Mouse (Mus musculus) kidney, postnatal 0 days (tissue): ENCODE results near the gene Prok2. TPM values are rescaled to one million over a fixed set of nuclear protein-coding genes. Genes with fewer than 3 reads are reported as not detected.

Source experiments
- ATAC-seq: fragments of 200-750 bp; cut with Nextera tagmentation; replicated peaks from 2 replicates; pipeline ENCODE4 v1.8.0; 2017; ENCODE audit warnings: low read depth, moderate number of reproducible peaks, moderate TSS enrichment, moderate library complexity; ENCODE audit not compliant: low FRiP score
- DNase-seq: peaks from one replicate; pipeline ENCODE4 v3.0.0-alpha.2; 2016; ENCODE audit warnings: low spot score
- H3K27ac ChIP-seq: fragments of 300-500 bp; sonication (generic); 2 replicates; pipeline ENCODE4 v1.5.1; 2014; ENCODE audit warnings: mild to moderate bottlenecking
- H3K27me3 ChIP-seq: fragments of 300-500 bp; sonication (generic); 2 replicates; pipeline ENCODE4 v1.6.1; 2014; ENCODE audit warnings: low read length, mixed read lengths; ENCODE audit not compliant: insufficient read depth
- H3K36me3 ChIP-seq: fragments of 300-500 bp; sonication (generic); 2 replicates; pipeline ENCODE4 v1.6.1; 2014; ENCODE audit warnings: low read length, mixed read lengths; ENCODE audit not compliant: insufficient read depth
- H3K4me1 ChIP-seq: fragments of 300-500 bp; sonication (generic); replicated peaks from 2 replicates; pipeline ENCODE4 v1.6.1; 2014; ENCODE audit warnings: antibody characterized with exemption, low read length, mixed read lengths; ENCODE audit not compliant: insufficient read depth
- H3K4me2 ChIP-seq: fragments of 300-500 bp; sonication (generic); 2 replicates; pipeline ENCODE4 v1.6.1; 2014; ENCODE audit warnings: mild to moderate bottlenecking, low read length, moderate library complexity, mixed read lengths
- H3K4me3 ChIP-seq: fragments of 300-500 bp; sonication (generic); replicated peaks from 2 replicates; pipeline ENCODE4 v1.5.1; 2014; ENCODE audit warnings: low read depth, low read length
- H3K9ac ChIP-seq: fragments of 300-500 bp; sonication (generic); 2 replicates; pipeline ENCODE4 v1.6.1; 2014; ENCODE audit warnings: low read depth, low read length
- H3K9me3 ChIP-seq: fragments of 300-500 bp; sonication (generic); replicated peaks from 2 replicates; pipeline ENCODE4 v1.6.1; 2016; ENCODE audit warnings: low read length, inconsistent platforms, mixed read lengths
- CTCF ChIP-seq: IDR thresholded peaks from 2 replicates; pipeline ENCODE4 v1.5.1; 2016; ENCODE audit warnings: antibody characterized with exemption, low read depth, mild to moderate bottlenecking, moderate library complexity
- WGBS: fragments of 180-500 bp; shearing (Covaris S2); extraction: QIAGEN DNeasy Blood & Tissue Kit; methylation state at CpG from one replicate; pipeline ENCODE4 v1.1.7; 2014; 5-methylcytosine and 5-hydroxymethylcytosine counted together
- polyA plus RNA-seq: library from polyadenylated mRNA; unstranded; fragments of >200 nt; fragmentation: Nextera tagmentation; extraction: Ambion mirVana; gene quantifications from 2 replicates; pipeline ENCODE4 v1.2.1, GENCODE M21; 2015

The Prok2 gene
- polyA plus RNA-seq = 0.13 and 0.33 TPM in 2 replicates

DNA sequence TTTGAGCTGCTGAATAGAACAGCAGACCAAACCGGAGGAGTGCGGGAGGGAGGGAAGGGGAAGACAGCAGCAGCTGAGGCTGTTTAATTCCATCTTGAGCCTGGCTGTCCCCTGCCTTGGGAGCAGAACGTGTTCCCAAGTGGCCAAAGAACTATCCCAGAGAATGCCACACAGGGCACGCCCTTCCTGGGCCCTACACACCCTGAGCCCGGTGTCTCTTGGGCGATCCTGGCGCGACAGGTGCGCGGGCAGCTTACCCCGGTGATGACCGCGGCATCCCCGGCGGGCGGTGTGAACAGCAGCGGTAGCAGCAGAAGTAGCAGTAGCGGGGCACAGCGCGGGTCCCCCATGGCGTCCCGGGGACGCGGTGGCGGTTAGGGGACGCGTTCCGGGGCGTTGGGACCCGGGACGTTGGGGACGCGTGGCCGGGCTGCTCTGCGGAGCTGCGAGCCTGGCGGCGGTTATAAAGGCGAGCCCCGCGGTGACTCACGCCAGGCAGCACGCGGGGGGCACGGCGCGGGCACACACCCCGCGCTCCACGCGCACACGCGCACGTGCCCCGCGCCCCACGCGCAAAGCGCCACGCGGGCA is at the start of gene Prok2:
TSS of gene Prok2 (minus strand) at position 422 of the 591 bp plus-strand sequence.
- WGBS = under 1% methylated on average over 57 of the region's 61 CpGs
- peak within 1 kb of the TSS; percentile 80 for H3K4me2 ChIP-seq
- H3K9ac ChIP-seq = 0 out of 2 replicates have a peak within 1 kb of the TSS, but pooled peaks have one; percentile 15
- H3K36me3 ChIP-seq = no peaks in the 10 kb centered on the region
- peak; percentile 12 for DNase-seq
- peaks cover 8% of the 10 kb centered on the region; the same call in 1 of the 2 replicates for H3K4me1 ChIP-seq
- H3K27me3 ChIP-seq = peaks cover 21% of the 10 kb centered on the region; the same call in 1 of the 2 replicates
- no peak for TF ChIP-seq CTCF
- no peak within 1 kb of the TSS for H3K27ac ChIP-seq
- no peak for ATAC-seq
- H3K4me3 ChIP-seq = peak within 1 kb of the TSS; percentile 42
- no peaks in the 10 kb centered on the region for H3K9me3 ChIP-seq

DNA sequence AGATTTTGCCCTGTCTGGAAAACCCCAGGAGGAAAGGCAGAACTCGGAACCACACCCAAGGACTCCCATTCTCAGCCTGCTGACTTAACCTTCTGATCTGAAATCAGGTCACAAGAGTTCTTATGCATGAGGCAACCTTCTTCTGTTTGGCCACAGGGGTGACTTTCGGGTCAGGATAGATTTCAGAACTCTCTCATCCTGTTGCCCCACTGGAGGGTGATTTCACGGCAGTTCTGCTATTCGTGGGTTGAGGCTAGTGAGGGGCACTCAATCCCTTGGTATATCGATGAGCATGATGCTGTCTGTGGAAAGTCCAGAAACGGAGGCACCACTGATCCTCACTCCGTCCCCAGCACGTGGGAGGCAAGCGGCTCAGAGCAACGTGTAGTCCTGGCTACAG is 48.5 kb upstream of the Prok2 start:
- Histone ChIP-seq H3K9ac (no peak overlapping the region), H3K36me3 (no peaks in the 10 kb centered on the region), H3K27ac (no peak overlapping the region), H3K9me3 (no peaks in the 10 kb centered on the region), H3K27me3 (no peaks in the 10 kb centered on the region), H3K4me3 (no peak overlapping the region), H3K4me2 (no peak overlapping the region), H3K4me1 (no peaks in the 10 kb centered on the region)
- DNase-seq (no peak), ATAC-seq (no peak)
- no peak for TF ChIP-seq CTCF
- 66% methylated on average over 10 of the region's 10 CpGs for WGBS

DNA sequence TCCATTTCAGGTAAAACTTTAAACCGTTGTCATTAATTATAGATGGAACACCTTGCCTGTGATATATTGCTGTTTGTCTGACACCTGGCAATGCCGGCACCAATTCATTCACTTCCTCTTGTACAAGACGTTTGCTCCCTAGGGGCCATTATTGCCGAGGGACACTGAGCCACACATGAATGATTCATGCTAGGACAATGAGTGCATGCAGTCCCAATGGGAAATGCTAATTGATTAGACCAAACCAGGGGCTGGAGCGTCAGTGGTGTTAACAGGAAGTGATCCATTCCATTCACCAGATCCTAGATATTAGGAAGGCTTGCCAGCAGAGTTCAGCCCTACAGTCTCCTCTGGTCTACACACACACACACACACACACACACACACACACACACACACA is 42.3 kb upstream of the Prok2 start:
- no peak for ATAC-seq
- no peak overlapping the region for H3K27ac ChIP-seq

DNA sequence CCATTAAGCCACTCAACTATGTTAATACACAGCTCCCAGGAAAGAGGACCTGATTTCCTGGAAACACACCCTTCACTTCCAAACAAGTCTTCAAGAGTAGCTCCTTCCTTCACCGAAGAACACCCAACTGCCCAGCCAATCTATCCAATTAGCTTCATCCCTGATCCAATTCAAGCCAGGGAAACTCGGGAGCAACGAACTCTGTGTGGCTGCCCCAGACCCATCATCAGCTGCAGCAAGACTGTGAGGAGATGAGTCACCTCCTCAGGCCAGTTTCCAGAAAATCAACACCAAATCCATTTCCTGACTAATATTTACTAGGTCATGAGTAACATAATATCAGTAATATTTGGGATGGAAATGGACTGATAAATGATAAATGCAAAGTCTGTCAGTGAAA is 38.7 kb upstream of the Prok2 start:
- Histone ChIP-seq H3K4me2 (no peak overlapping the region), H3K27ac (no peak overlapping the region), H3K4me1 (no peaks in the 10 kb centered on the region), H3K9ac (no peak overlapping the region), H3K27me3 (no peaks in the 10 kb centered on the region), H3K36me3 (no peaks in the 10 kb centered on the region), H3K9me3 (no peaks in the 10 kb centered on the region), H3K4me3 (no peak overlapping the region)
- DNase-seq = no peak
- no peak for TF ChIP-seq CTCF
- WGBS = 69% methylated on average over 3 of the region's 3 CpGs
- no peak for ATAC-seq

More for the DNA sequence above, 42.3 kb upstream of the Prok2 start:
- Histone ChIP-seq H3K4me2 (no peak overlapping the region), H3K27me3 (no peaks in the 10 kb centered on the region), H3K4me3 (no peak overlapping the region), H3K36me3 (no peaks in the 10 kb centered on the region), H3K9me3 (no peaks in the 10 kb centered on the region), H3K9ac (no peak overlapping the region), H3K4me1 (no peaks in the 10 kb centered on the region)
- TF ChIP-seq CTCF = no peak
- WGBS = 26% methylated on average over 5 of the region's 5 CpGs
- DNase-seq = no peak

DNA sequence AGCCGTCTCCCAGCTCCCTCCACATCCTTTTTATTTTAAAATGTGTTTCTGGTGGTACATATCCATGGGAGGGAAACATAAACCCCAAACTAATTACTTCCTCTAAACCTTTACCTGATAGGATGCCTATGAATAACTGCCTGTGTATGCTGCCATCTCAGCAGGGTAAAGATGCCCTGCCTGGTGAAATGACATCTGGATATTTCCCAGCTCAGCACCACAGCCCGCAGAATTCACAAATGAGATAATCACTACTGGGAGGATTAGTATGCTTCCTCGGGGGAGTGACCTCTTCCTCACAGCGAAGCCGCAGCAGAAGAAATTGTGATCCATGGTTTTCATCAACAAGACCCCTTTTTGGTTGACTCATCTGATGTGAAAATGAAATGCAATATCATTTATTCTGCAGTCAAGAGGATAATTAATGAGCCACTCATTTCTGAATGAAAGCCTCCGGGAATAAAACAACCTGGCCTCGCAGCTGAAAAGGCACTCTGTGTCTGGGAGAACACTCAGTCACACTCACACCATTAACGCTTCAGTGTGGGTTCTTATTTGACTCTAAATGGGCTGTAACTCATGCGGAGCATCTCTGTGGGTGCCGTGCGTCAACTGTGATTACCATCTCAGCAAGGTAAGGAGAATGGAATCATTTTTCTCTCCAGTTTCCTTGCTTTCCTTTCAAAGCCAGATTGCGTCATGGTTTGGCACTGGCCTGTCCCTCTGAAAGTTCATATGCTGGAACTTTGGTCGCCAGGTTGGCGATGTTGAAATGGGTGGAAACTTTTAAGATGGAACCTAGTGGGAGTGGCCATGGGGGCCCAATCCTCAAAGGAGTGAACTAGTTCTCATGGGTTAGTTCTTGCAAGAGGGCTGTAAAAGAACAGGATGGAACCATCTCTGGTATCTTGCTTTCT is 36.1 kb upstream of the Prok2 start:
- DNase-seq = no peak
- 63% methylated on average over 14 of the region's 14 CpGs for WGBS
- TF ChIP-seq CTCF = no peak

DNA sequence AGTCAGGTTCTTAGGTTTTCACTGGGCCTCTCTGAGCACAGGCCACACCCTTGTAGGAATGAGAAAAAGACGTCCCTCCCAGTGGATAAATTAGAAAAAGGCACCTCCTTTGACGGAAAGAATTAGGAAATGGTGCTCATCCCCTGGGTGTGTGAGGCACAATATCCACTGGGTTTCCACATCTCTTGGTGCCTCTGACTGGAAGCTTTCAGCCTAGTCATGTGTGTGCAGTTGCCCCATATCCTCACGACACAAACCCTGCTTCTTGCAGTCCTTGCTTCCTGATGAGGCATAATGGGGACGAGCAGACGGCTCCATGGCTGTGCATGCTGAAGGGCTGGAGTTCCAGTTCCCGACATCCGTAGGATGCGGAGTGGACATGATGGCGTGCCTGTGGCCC is 29.9 kb upstream of the Prok2 start:
- Histone ChIP-seq H3K27ac (no peak overlapping the region), H3K4me3 (no peak overlapping the region), H3K4me2 (no peak overlapping the region), H3K27me3 (no peaks in the 10 kb centered on the region), H3K9ac (no peak overlapping the region), H3K36me3 (no peaks in the 10 kb centered on the region), H3K4me1 (no peaks in the 10 kb centered on the region), H3K9me3 (no peaks in the 10 kb centered on the region)
- WGBS = 77% methylated on average over 9 of the region's 9 CpGs
- no peak for TF ChIP-seq CTCF
- ATAC-seq (no peak), DNase-seq (no peak)

More for the DNA sequence above, 36.1 kb upstream of the Prok2 start:
- Histone ChIP-seq H3K4me3 (no peak overlapping the region), H3K9me3 (no peaks in the 10 kb centered on the region), H3K27me3 (no peaks in the 10 kb centered on the region), H3K36me3 (no peaks in the 10 kb centered on the region), H3K27ac (no peak overlapping the region), H3K4me2 (no peak overlapping the region), H3K9ac (no peak overlapping the region), H3K4me1 (no peaks in the 10 kb centered on the region)
- no peak for ATAC-seq
